ENCODE assay signal across 8 mouse cellular contexts in the genomic region with DNA sequence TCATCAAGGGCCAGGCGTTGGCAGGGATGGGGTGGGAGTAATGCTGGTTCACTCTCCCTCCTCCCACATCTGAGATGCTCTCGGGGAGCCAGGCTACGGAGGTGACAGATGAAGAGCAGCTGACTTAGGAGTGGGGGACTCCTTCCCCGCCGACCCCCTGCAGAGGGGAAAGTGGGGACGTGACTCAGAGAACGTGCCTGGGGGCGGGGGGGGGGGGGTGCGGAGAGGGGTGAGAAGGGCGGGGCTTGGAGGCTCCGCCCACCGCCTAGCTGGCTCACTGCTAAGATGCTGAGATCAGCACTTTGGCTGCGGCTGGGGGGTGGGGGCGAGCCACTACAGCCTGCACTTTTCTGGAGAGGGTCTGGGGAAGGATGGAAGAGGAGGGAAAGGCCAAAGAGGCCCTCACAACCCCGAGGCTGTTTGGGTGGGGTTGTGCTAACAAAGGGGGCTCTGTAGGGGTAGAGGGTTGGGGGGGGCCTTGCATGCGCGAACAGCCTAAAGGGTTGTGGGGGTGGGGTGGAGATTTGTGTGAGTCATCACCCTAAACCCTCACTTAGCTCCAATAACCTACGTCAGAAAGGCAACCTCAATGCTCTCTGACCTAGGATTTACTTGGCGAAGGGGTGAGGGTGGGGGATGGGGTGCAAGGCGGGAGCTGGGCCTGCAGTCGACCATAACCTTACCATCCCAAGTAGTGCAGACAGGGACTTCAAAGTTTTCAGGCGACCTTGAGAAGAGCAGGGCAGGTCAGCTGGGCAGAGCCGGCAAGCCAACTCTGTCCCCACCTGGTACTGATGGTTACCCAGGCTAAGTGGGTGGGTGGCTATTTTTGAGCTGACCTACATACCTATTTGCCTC. TPM values are rescaled to one million over a fixed set of nuclear protein-coding genes. Genes with fewer than 3 reads are reported as not detected.
A peak's percentile ranks its signal among the peaks of the same experiment; 100 is the strongest.
DNase-seq lines count a peak whose midpoint lies in the region; ATAC-seq and TF ChIP-seq lines count a peak whose summit lies in the region.

No protein-coding gene starts in this region.

- peak; percentile 38 to 67 for DNase-seq in adrenal gland, adult (ENCODE audit: inconsistent age in 2 of 2, low spot score in 1 of 2)
- no peak for DNase-seq in adrenal gland, postnatal 25 days
- DNase-seq in urinary bladder, postnatal 25 days (ENCODE audit: low spot score) = no peak
- DNase-seq in adrenal gland, postnatal 36 days = no peak

- H3K4me1 ChIP-seq in E14TG2a.4 (replicated peaks; ENCODE audit: low read depth, low read length) = peaks cover 65% of the 10 kb centered on the region
- H3K4me1 ChIP-seq in forebrain, embryonic 16.5 days (replicated peaks; ENCODE audit: control insufficient read depth, insufficient read depth, low read length) = peaks cover 13% of the 10 kb centered on the region
- H3K4me1 ChIP-seq in limb, embryonic 13.5 days = peaks cover 49% of the 10 kb centered on the region
- H3K4me1 ChIP-seq in olfactory bulb, adult 2 months (ENCODE audit: control insufficient read depth, insufficient read depth, low read length) = peaks cover 16% of the 10 kb centered on the region

- H3K27me3 ChIP-seq in E14TG2a.4 (ENCODE audit: insufficient read depth, low read length) = peaks cover 68% of the 10 kb centered on the region
- H3K27me3 ChIP-seq in forebrain, embryonic 16.5 days (replicated peaks; ENCODE audit: control insufficient read depth, insufficient read depth, low read length) = no peaks in the 10 kb centered on the region
- H3K27me3 ChIP-seq in limb, embryonic 13.5 days = no peaks in the 10 kb centered on the region

- peak overlapping the region; percentile 49 for H3K4me2 ChIP-seq in forebrain, embryonic 16.5 days (ENCODE audit: low read length)
- peak overlapping the region; percentile 53 for H3K4me2 ChIP-seq in limb, embryonic 13.5 days (replicated peaks)

- WGBS in forebrain, embryonic 16.5 days = 6% methylated on average over 19 of the region's 23 CpGs
- WGBS in limb, embryonic 13.5 days = 6% methylated on average over 20 of the region's 23 CpGs
- 8% methylated on average over 23 of the region's 23 CpGs for WGBS in olfactory bulb, adult 2 months

- peaks cover 10% of the 10 kb centered on the region for H3K9me3 ChIP-seq in E14TG2a.4 (ENCODE audit: low read length)
- H3K9me3 ChIP-seq in forebrain, embryonic 16.5 days (ENCODE audit: control insufficient read depth, low read length) = no peaks in the 10 kb centered on the region
- no peaks in the 10 kb centered on the region for H3K9me3 ChIP-seq in limb, embryonic 13.5 days

- H3K9ac ChIP-seq in forebrain, embryonic 16.5 days (replicated peaks; ENCODE audit: low read depth, low read length) = peak overlapping the region; percentile 12
- H3K9ac ChIP-seq in limb, embryonic 13.5 days = peak overlapping the region; percentile 39

- TF ChIP-seq POLR2A in olfactory bulb, adult 2 months (IDR thresholded peaks at IDR 0.05; ENCODE audit: insufficient read depth, low read depth, low read length) = no peak

- TF ChIP-seq CTCF in E14TG2a.4 (conservative IDR thresholded peaks at IDR 0.05; ENCODE audit: low read length) = no peak
- no peak for TF ChIP-seq CTCF in olfactory bulb, adult 2 months (IDR thresholded peaks at IDR 0.05; ENCODE audit: insufficient read depth, low read depth, low read length)

- H3K4me3 ChIP-seq in E14TG2a.4 (replicated peaks; ENCODE audit: low read length) = peak overlapping the region; percentile 65
- H3K4me3 ChIP-seq in forebrain, embryonic 16.5 days (replicated peaks; ENCODE audit: low read length) = peak overlapping the region; percentile 20; the same call in 1 of the 2 replicates
- peak overlapping the region; percentile 8 for H3K4me3 ChIP-seq in limb, embryonic 13.5 days
- H3K4me3 ChIP-seq in olfactory bulb, adult 2 months (ENCODE audit: insufficient read depth, low read depth, low read length) = no peak overlapping the region

- H3K36me3 ChIP-seq in E14TG2a.4 (ENCODE audit: insufficient read depth, low read length) = no peaks in the 10 kb centered on the region
- no peaks in the 10 kb centered on the region for H3K36me3 ChIP-seq in forebrain, embryonic 16.5 days (ENCODE audit: control insufficient read depth, insufficient read depth)
- no peaks in the 10 kb centered on the region for H3K36me3 ChIP-seq in limb, embryonic 13.5 days

- ATAC-seq in forebrain, embryonic 16.5 days = peak; percentile 54
- ATAC-seq in limb, embryonic 13.5 days (ENCODE audit: low FRiP score, low read depth) = peak; percentile 82

- 0 out of 2 replicates have a peak overlapping the region, but pooled peaks have one; percentile 1 for H3K27ac ChIP-seq in forebrain, embryonic 16.5 days (ENCODE audit: low read length)
- peak overlapping the region; percentile 99 for H3K27ac ChIP-seq in limb, embryonic 13.5 days
- 0 out of 2 replicates have a peak overlapping the region, but pooled peaks have one; percentile 27 for H3K27ac ChIP-seq in olfactory bulb, adult 2 months (ENCODE audit: insufficient read depth, low read depth, low read length)

RNA-seq across cellular contexts. Expression of a gene that starts 13.1 kb away (rescaled TPM):
- total RNA-seq in adrenal gland, postnatal 25 days (2021) = 35.7 and 57.7 TPM in 2 replicates
- polyA plus RNA-seq in forebrain, embryonic 16.5 days (2015; fragmentation: Nextera tagmentation; extraction: Ambion mirVana) = 75.5 and 79.6 TPM in 2 replicates
- polyA plus RNA-seq in limb, embryonic 13.5 days (2015; fragmentation: Nextera tagmentation; extraction: Ambion mirVana) = 75.9 and 77.0 TPM in 2 replicates
- polyA plus RNA-seq in olfactory bulb, adult 2 months (2012; ENCODE audit: insufficient read depth, insufficient read length, low replicate concordance, missing spikeins) = 264 TPM in 1 of 2 replicates, not detected in the other
- total RNA-seq in adrenal gland, postnatal 36 days (2021) = 10 to 100 TPM; 76.4 to 98.7 TPM

RNA-seq across cellular contexts. Expression of a gene that starts 37.9 kb away (rescaled TPM):
- total RNA-seq in adrenal gland, postnatal 25 days (2021) = 28.8 and 33.8 TPM in 2 replicates
- polyA plus RNA-seq in forebrain, embryonic 16.5 days (2015; fragmentation: Nextera tagmentation; extraction: Ambion mirVana) = 45.1 and 50.0 TPM in 2 replicates
- 44.9 and 46.0 TPM in 2 replicates for polyA plus RNA-seq in limb, embryonic 13.5 days (2015; fragmentation: Nextera tagmentation; extraction: Ambion mirVana)
- polyA plus RNA-seq in olfactory bulb, adult 2 months (2012; ENCODE audit: insufficient read depth, insufficient read length, low replicate concordance, missing spikeins) = not detected in 2 replicates
- total RNA-seq in adrenal gland, postnatal 36 days (2021) = 10 to 100 TPM; 27.1 to 32.8 TPM

RNA-seq across cellular contexts. Expression of a gene that starts 38.2 kb away (rescaled TPM):
- 64.1 and 67.8 TPM in 2 replicates for total RNA-seq in adrenal gland, postnatal 25 days (2021)
- polyA plus RNA-seq in forebrain, embryonic 16.5 days (2015; fragmentation: Nextera tagmentation; extraction: Ambion mirVana) = 112 and 115 TPM in 2 replicates
- polyA plus RNA-seq in limb, embryonic 13.5 days (2015; fragmentation: Nextera tagmentation; extraction: Ambion mirVana) = 128 and 133 TPM in 2 replicates
- not detected in 2 replicates for polyA plus RNA-seq in olfactory bulb, adult 2 months (2012; ENCODE audit: insufficient read depth, insufficient read length, low replicate concordance, missing spikeins)
- total RNA-seq in adrenal gland, postnatal 36 days (2021) = 10 to 100 TPM; 67.5 to 72.7 TPM

Comparison
In these comparisons a context has a peak if more than half of its experiments do, and no peak if none do; other contexts are left out.
1. DNase-seq: peak in adrenal gland, adult (2 of 2); none in adrenal gland, postnatal 25 days (single experiment), urinary bladder, postnatal 25 days (single experiment) and adrenal gland, postnatal 36 days (0 of 2).
2. H3K27ac ChIP-seq: peak in every context shown above with its lines; median percentile 99 in limb, embryonic 13.5 days; 27 in olfactory bulb, adult 2 months; 1 in forebrain, embryonic 16.5 days.
3. RNA of a gene that starts 37.9 kb away (polyA plus RNA-seq): 45.1 to 50.0 TPM in forebrain, embryonic 16.5 days and 44.9 to 46.0 TPM in limb, embryonic 13.5 days; not detected in olfactory bulb, adult 2 months; every median in the first group is over 10 times any median in the second.